Comparison of ENCODE assay signal across 29 mouse cellular contexts in the genomic region with DNA sequence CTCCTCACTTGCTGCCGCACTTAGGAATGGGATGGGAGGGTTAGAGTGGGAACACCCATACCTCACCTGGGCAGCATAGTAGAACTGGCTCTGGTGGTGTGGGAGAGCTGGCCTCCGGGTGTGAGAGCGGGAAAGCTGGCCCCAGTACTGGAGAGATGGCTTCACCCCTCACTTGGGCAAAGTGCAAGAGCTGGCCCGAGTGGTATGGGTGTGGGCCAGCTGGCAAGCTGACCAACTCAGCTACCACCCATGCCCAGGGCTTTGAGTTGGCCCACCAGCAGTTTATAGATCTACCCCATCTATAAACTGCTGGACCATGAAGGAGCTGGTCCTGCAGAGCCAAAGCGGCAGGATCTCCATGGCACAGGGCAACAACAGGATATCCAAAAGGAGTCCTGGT. TPM values are rescaled to one million over a fixed set of nuclear protein-coding genes. Genes with fewer than 3 reads are reported as not detected.
A peak's percentile ranks its signal among the peaks of the same experiment; 100 is the strongest.
DNase-seq lines count a peak whose midpoint lies in the region; ATAC-seq lines count a peak whose summit lies in the region.
"Had no signal": no experiment of that assay in that cellular context is flagged by ENCODE, and none has a peak within 500 bp of the region (broad histone marks: within the 10 kb centered on the region; RNA-seq: fewer than 3 reads in every experiment).

No protein-coding gene starts in this region.

- no peaks in the 10 kb centered on the region for H3K27me3 ChIP-seq in kidney, embryonic 15.5 days
- H3K27me3 ChIP-seq in intestine, embryonic 15.5 days (replicated peaks), result no peaks in the 10 kb centered on the region
- H3K27me3 ChIP-seq in hindbrain, embryonic 16.5 days (replicated peaks; ENCODE audit: control insufficient read depth, insufficient read depth, low read length), result no peaks in the 10 kb centered on the region
- H3K27me3 ChIP-seq: CH12.LX; forebrain, embryonic 15.5 days; heart, embryonic 12.5 days; hindbrain, embryonic 13.5 days; neural tube, embryonic 15.5 days; stomach, embryonic 15.5 days had no signal

- H3K27ac ChIP-seq in kidney, embryonic 15.5 days, result no peak overlapping the region
- H3K27ac ChIP-seq in intestine, embryonic 15.5 days, result no peak overlapping the region
- no peak overlapping the region for H3K27ac ChIP-seq in hindbrain, embryonic 16.5 days (ENCODE audit: low read depth, low read length)
- H3K27ac ChIP-seq: embryonic facial prominence, embryonic 10.5 days; forebrain, embryonic 15.5 days; hindbrain, embryonic 13.5 days; left cerebral cortex, adult 2 months; limb, embryonic 10.5 days; midbrain, embryonic 10.5 days; neural tube, embryonic 15.5 days; stomach, embryonic 15.5 days had no signal

- no peaks in the 10 kb centered on the region for H3K4me1 ChIP-seq in kidney, embryonic 15.5 days
- H3K4me1 ChIP-seq in intestine, embryonic 15.5 days (replicated peaks), result no peaks in the 10 kb centered on the region
- no peaks in the 10 kb centered on the region for H3K4me1 ChIP-seq in hindbrain, embryonic 16.5 days (ENCODE audit: control insufficient read depth, insufficient read depth, low read depth, low read length)
- H3K4me1 ChIP-seq: embryonic facial prominence, embryonic 10.5 days; forebrain, embryonic 15.5 days; heart, embryonic 12.5 days; hindbrain, embryonic 13.5 days; limb, embryonic 10.5 days; midbrain, embryonic 10.5 days; neural tube, embryonic 15.5 days; stomach, embryonic 15.5 days had no signal

- no peak overlapping the region for H3K4me3 ChIP-seq in kidney, embryonic 15.5 days (replicated peaks)
- H3K4me3 ChIP-seq in intestine, embryonic 15.5 days (replicated peaks), result no peak overlapping the region
- H3K4me3 ChIP-seq in hindbrain, embryonic 16.5 days (ENCODE audit: low read length), result no peak overlapping the region
- H3K4me3 ChIP-seq: embryonic facial prominence, embryonic 10.5 days; forebrain, embryonic 15.5 days; heart, embryonic 12.5 days; hindbrain, embryonic 13.5 days; left cerebral cortex, adult 2 months; limb, embryonic 10.5 days; midbrain, embryonic 10.5 days; neural tube, embryonic 15.5 days; stomach, embryonic 15.5 days had no signal

- WGBS in kidney, embryonic 15.5 days, result 91% methylated on average over 5 of the region's 5 CpGs
- 93% methylated on average over 5 of the region's 5 CpGs for WGBS in intestine, embryonic 15.5 days
- 87% methylated on average over 5 of the region's 5 CpGs for WGBS in hindbrain, embryonic 16.5 days

- DNase-seq in cerebellum, postnatal 14 days, result peak; percentile 8 to 32
- DNase-seq in cerebellum, adult 11 months, result no peak
- peak; percentile 44 for DNase-seq in kidney, adult 11 months
- DNase-seq in 3134 (ENCODE audit: extremely low read depth, insufficient read length, low spot score), result peak; percentile 21
- DNase-seq in kidney, adult 9 months, result peak; percentile 43
- DNase-seq: adrenal gland, postnatal 10 days; B cell, adult 2 months; cerebellum, adult 8-10 months; layer of hippocampus, adult 9-11 months; liver; liver, postnatal 0 days; right cerebral cortex, adult 18-20 months; thymus, postnatal 25 days had no signal

- H3K9ac ChIP-seq in kidney, embryonic 15.5 days, result no peak overlapping the region
- no peak overlapping the region for H3K9ac ChIP-seq in intestine, embryonic 15.5 days
- no peak overlapping the region for H3K9ac ChIP-seq in hindbrain, embryonic 16.5 days (ENCODE audit: low read depth, low read length)
- H3K9ac ChIP-seq: forebrain, embryonic 15.5 days; heart, embryonic 12.5 days; hindbrain, embryonic 13.5 days; liver, postnatal 0 days; neural tube, embryonic 15.5 days; stomach, embryonic 15.5 days had no signal

- no peak for ATAC-seq in kidney, embryonic 15.5 days (replicated peaks; ENCODE audit: low FRiP score)
- ATAC-seq in intestine, embryonic 15.5 days, result no peak
- no peak for ATAC-seq in hindbrain, embryonic 16.5 days
- ATAC-seq: forebrain, embryonic 15.5 days; inflammation-experienced regulatory T-cells, adult 6 months; liver, postnatal 0 days; lung, postnatal 0 days had no signal

- no peaks in the 10 kb centered on the region for H3K36me3 ChIP-seq in kidney, embryonic 15.5 days
- no peaks in the 10 kb centered on the region for H3K36me3 ChIP-seq in intestine, embryonic 15.5 days
- no peaks in the 10 kb centered on the region for H3K36me3 ChIP-seq in hindbrain, embryonic 16.5 days (ENCODE audit: control insufficient read depth, insufficient read depth, low read length)
- H3K36me3 ChIP-seq: embryonic facial prominence, embryonic 10.5 days; forebrain, embryonic 15.5 days; G1E; heart, embryonic 12.5 days; hindbrain, embryonic 13.5 days; limb, embryonic 10.5 days; midbrain, embryonic 10.5 days; neural tube, embryonic 15.5 days; stomach, embryonic 15.5 days had no signal

- H3K4me2 ChIP-seq in kidney, embryonic 15.5 days, result no peak overlapping the region
- H3K4me2 ChIP-seq in intestine, embryonic 15.5 days (replicated peaks), result no peak overlapping the region
- no peak overlapping the region for H3K4me2 ChIP-seq in hindbrain, embryonic 16.5 days (ENCODE audit: low read length)
- H3K4me2 ChIP-seq: forebrain, embryonic 15.5 days; heart, embryonic 12.5 days; hindbrain, embryonic 13.5 days; neural tube, embryonic 15.5 days; stomach, embryonic 15.5 days had no signal

- H3K9me3 ChIP-seq in kidney, embryonic 15.5 days (replicated peaks), result no peaks in the 10 kb centered on the region
- no peaks in the 10 kb centered on the region for H3K9me3 ChIP-seq in intestine, embryonic 15.5 days
- H3K9me3 ChIP-seq in hindbrain, embryonic 16.5 days (ENCODE audit: control insufficient read depth, low read length), result peaks cover 3% of the 10 kb centered on the region; the same call in 1 of the 2 replicates
- H3K9me3 ChIP-seq: forebrain, embryonic 15.5 days; hindbrain, embryonic 13.5 days; limb, embryonic 10.5 days; neural tube, embryonic 15.5 days; stomach, embryonic 15.5 days had no signal

RNA-seq across cellular contexts. Expression of gene Rusc2, which starts 32.6 kb away (rescaled TPM):
- 11.7 and 14.1 TPM in 2 replicates for polyA plus RNA-seq in kidney, embryonic 15.5 days (2015; fragmentation: Nextera tagmentation; extraction: Ambion mirVana)
- polyA plus RNA-seq in intestine, embryonic 15.5 days (2015; fragmentation: Nextera tagmentation; extraction: Ambion mirVana), result 13.1 and 14.0 TPM in 2 replicates
- polyA plus RNA-seq in hindbrain, embryonic 16.5 days (2015; fragmentation: Nextera tagmentation; extraction: Ambion mirVana), result 70.8 and 86.8 TPM in 2 replicates
- polyA plus RNA-seq: inflammation-experienced regulatory T-cells, adult 6 months had no signal
